Mouse (Mus musculus) erythroblast, embryonic 14.5 days (primary cell): ENCODE measurements around the gene 2810021J22Rik.

Experiments
- GATA1 ChIP-seq: IDR thresholded peaks from 2 replicates; pipeline ENCODE4 v1.6.1; 2012; ENCODE audit warnings: low read length, inconsistent platforms, mixed read lengths
- TAL1 ChIP-seq: IDR thresholded peaks from 3 replicates; pipeline ENCODE4 v1.6.1; 2012; ENCODE audit warnings: low read length, inconsistent platforms, mixed read lengths

DNA sequence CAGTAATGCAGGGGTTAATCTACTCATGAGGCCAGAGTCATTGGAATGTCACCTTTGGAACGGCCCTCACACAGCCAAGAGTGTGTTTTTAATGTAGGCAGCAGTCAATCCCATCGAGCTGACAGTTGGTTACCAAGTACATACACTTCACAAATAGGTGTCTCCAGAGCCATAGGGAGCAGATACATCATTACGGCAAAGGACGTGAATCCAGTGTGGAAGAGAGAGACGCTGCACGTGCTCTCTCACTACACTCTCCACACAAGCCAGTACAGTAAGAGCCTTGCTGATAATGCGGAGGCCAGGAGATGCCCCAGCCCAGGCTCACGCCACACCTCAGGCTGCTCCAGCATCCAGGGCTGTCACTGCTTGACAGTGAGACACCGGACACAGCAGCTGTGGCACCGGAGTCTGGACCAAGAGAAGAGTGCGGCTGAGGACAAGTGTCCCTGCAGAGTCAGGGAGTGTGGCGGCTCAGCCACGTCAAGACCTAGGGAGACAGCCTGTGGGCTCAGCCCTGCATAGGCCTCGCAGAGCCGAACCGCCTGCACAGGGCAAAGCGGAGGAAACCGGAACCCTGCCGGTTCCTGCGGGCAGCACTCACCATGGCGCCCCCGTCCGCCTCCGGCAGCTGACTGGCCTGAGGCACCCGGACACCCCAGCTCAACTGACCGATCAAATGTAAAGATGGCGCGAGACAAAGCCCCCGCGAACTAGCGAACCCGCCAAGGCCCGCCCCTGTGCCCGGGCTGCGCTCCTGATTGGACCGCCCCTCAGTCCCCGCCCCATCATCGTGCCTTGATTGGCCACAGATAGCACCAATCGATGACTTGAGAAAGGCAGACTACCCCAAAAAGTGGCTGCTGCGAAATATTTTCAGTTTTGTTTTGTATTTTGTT lies 36.7 kb downstream of the 2810021J22Rik start, which contains the start of gene Zfp39:
- TF ChIP-seq GATA1, result peak; percentile 38; the same call in 1 of the 2 replicates
- TF ChIP-seq TAL1, result no peak
